Mouse (Mus musculus) embryonic facial prominence, embryonic 14.5 days (tissue): ENCODE measurements at regions not wholly inside any gene's neighbourhood (a gene's known extent, or its start where the extent isn't known, plus 50 kb on each side); places are given as distances from the start of the nearest gene placed in this dataset.
A peak's percentile ranks its signal among the peaks of the same experiment; 100 is the strongest.

Experiments
- ATAC-seq: fragments of 200-750 bp; cut with Nextera tagmentation; 2 replicates; pipeline ENCODE4 v1.8.0; 2017; ENCODE audit warnings: low read depth, moderate number of reproducible peaks, moderate TSS enrichment
- DNase-seq: peaks from one replicate; pipeline ENCODE4 v3.0.0-alpha.2; 2015; ENCODE audit warnings: low spot score
- H3K27ac ChIP-seq: fragments of 300-500 bp; sonication (generic); replicated peaks from 2 replicates; pipeline ENCODE4 v1.5.1; 2014; ENCODE audit warnings: low read depth, mild to moderate bottlenecking, low read length, moderate library complexity
- H3K27me3 ChIP-seq: fragments of 300-500 bp; sonication (generic); replicated peaks from 2 replicates; pipeline ENCODE4 v1.6.1; 2014; ENCODE audit warnings: low read length; ENCODE audit not compliant: control insufficient read depth, insufficient read depth
- H3K36me3 ChIP-seq: fragments of 300-500 bp; sonication (generic); 2 replicates; pipeline ENCODE4 v1.6.1; 2014; ENCODE audit warnings: low read length, mixed read lengths; ENCODE audit not compliant: control insufficient read depth, insufficient read depth
- H3K4me1 ChIP-seq: fragments of 300-500 bp; sonication (generic); 2 replicates; pipeline ENCODE4 v1.6.1; 2014; ENCODE audit warnings: antibody characterized with exemption, low read length; ENCODE audit not compliant: control insufficient read depth, insufficient read depth
- H3K4me2 ChIP-seq: fragments of 300-500 bp; sonication (generic); 2 replicates; pipeline ENCODE4 v1.6.1; 2014; ENCODE audit warnings: low read depth, mild to moderate bottlenecking, low read length, moderate library complexity, mixed read lengths
- H3K4me3 ChIP-seq: fragments of 300-500 bp; sonication (generic); 2 replicates; pipeline ENCODE4 v1.5.1; 2014; ENCODE audit warnings: low read depth, mild to moderate bottlenecking, low read length
- H3K9ac ChIP-seq: fragments of 300-500 bp; sonication (generic); 2 replicates; pipeline ENCODE4 v1.6.1; 2014; ENCODE audit warnings: low read depth, mild to moderate bottlenecking, low read length, moderate library complexity, mixed read lengths
- H3K9me3 ChIP-seq: fragments of 300-500 bp; sonication (generic); 2 replicates; pipeline ENCODE4 v1.6.1; 2016; ENCODE audit warnings: low read length; ENCODE audit not compliant: control insufficient read depth
- WGBS: fragments of 180-500 bp; shearing (Covaris S2); extraction: QIAGEN DNeasy Blood & Tissue Kit; methylation state at CpG from one replicate; pipeline ENCODE4 v1.1.7; 2014; 5-methylcytosine and 5-hydroxymethylcytosine counted together

- Histone ChIP-seq H3K4me3 (no peak overlapping the region), H3K27ac (peak overlapping the region; percentile 5; the same call in 1 of the 2 replicates), H3K27me3 (no peaks in the 10 kb centered on the region), H3K36me3 (no peaks in the 10 kb centered on the region), H3K9me3 (no peaks in the 10 kb centered on the region), H3K4me1 (peaks cover 6% of the 10 kb centered on the region), H3K4me2 (no peak overlapping the region), H3K9ac (no peak overlapping the region)
- no peak for ATAC-seq
- DNase-seq, result no peak
- 67% methylated on average over 3 of the region's 3 CpGs for WGBS
These were observed 97.0 kb upstream of the Tnp1 start for GRCm38 (mm10) chr1:73112711-73113110.

- whole genome bisulfite sequencing, result 93% methylated on average over 5 of the region's 5 CpGs
- DNase-seq, result no peak
- no peak overlapping the region for H3K4me3 ChIP-seq
- H3K4me2 ChIP-seq, result no peak overlapping the region
- no peak overlapping the region for H3K27ac ChIP-seq
- H3K4me1 ChIP-seq, result peaks cover 4% of the 10 kb centered on the region
- no peaks in the 10 kb centered on the region for H3K27me3 ChIP-seq
- H3K9me3 ChIP-seq, result no peaks in the 10 kb centered on the region
- H3K9ac ChIP-seq, result no peak overlapping the region
- ATAC-seq, result no peak
- no peaks in the 10 kb centered on the region for H3K36me3 ChIP-seq
These were observed 96.2 kb upstream of the Tnp1 start for GRCm38 (mm10) chr1:73111911-73112310.

DNA sequence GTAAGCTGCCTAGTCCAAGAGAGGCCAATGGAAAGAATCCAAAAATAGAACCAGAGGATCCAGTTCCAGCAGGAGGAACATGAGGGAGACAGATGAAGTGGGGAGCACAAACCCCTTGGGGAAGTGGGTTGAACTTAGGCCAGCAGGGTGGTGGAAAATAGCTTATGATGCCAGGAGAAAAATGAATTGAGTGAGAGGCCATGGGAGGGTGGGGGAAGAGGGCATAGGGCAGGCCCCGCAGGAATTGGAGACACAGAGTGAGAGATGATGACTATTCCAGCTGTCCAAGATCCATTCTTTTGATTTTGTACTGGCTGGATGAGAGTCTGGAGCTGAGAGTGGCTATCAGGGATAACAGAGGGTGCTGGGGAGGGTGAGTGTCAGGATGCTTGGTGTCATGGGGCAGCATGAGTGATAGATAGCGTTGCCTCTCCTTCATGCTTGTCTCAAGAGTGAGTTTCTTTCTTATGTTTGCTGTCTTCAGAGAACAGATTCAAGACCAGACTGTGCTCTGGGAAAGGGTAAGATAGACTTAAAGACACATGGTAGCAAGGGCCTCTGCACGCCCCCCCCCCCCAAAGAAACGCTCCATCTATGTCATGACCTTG, 90.3 kb upstream of the Tnp1 start:
- ATAC-seq, result no peak
- WGBS, result 76% methylated on average over 4 of the region's 4 CpGs

DNA sequence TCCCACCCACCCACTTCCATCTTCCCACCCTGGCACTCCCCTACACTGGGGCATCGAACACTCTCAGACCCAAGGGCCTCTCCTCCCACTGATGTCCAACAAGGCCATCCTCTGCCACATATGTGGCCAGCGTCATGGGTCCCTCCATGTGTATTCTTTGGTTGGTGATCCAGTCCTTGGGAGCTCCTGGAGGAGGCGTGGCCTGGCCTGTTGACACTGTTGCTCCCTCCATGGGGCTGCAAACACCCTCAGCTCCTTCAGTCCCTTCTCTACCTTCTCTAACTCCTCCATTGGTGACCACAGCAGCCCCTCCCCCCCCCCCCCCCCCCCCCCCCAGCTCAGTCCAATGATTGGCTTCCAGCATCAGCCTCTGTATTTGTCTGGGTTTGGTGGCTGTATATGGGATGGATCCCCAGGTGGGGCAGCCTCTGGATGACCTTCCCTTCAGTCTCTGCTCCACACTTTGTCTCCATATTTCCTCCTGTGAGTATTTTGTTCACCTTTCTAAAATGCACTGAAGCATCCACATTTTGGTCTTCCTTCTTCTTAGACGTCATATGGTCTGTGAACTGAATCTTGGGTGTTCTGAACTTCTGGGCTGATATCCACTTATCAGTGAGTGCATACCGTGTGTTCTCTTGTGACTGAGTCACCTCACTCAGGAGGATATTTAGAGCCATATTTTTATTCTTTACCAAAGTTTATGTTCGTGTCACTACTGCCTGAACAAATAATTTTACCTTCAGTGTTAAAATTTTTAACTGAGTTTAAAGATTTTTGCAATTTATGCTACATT, 82.1 kb upstream of the Tnp1 start:
- WGBS, result 76% methylated on average over 6 of the region's 6 CpGs
- H3K9ac ChIP-seq, result no peak overlapping the region
- H3K27ac ChIP-seq, result no peak overlapping the region
- no peak overlapping the region for H3K4me2 ChIP-seq
- H3K36me3 ChIP-seq, result no peaks in the 10 kb centered on the region
- H3K27me3 ChIP-seq, result no peaks in the 10 kb centered on the region
- DNase-seq, result no peak
- peaks cover 3% of the 10 kb centered on the region; the same call in 1 of the 2 replicates for H3K4me1 ChIP-seq
- no peak for ATAC-seq
- H3K9me3 ChIP-seq, result peaks cover 6% of the 10 kb centered on the region; the same call in 1 of the 2 replicates
- no peak overlapping the region for H3K4me3 ChIP-seq

More for the DNA sequence above, 90.3 kb upstream of the Tnp1 start:
- Histone ChIP-seq H3K4me3 (no peak overlapping the region), H3K4me1 (no peaks in the 10 kb centered on the region), H3K9me3 (peaks cover 5% of the 10 kb centered on the region; the same call in 1 of the 2 replicates), H3K4me2 (no peak overlapping the region), H3K36me3 (no peaks in the 10 kb centered on the region), H3K9ac (no peak overlapping the region), H3K27ac (no peak overlapping the region), H3K27me3 (no peaks in the 10 kb centered on the region)
- peak; percentile 23 for DNase-seq

DNA sequence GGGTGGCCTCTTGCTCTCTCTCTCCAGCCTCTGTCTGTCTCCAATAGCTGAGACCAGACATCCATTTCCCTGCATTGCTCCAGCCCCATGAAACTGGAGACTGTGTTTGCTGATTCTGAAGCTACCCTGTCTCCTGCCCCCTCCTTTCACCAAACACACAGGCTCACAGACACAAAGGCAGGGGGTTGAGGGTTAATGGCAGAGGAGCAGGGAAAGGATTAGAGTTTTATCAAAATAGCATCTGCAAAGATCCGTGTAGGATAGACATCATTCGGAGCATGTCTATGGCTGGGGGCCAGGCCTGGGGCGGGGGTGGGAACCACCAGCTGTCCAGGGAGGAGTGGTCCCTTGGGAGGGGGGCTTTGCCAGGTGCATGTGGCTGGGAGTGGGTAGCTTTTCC, 73.9 kb upstream of the Tnp1 start:
- DNase-seq (peak; percentile 78), ATAC-seq (peak; percentile 89)
- H3K27ac ChIP-seq, result peak overlapping the region; percentile 11; the same call in 1 of the 2 replicates
- H3K27me3 ChIP-seq, result no peaks in the 10 kb centered on the region
- H3K4me2 ChIP-seq, result no peak overlapping the region
- H3K9ac ChIP-seq, result no peak overlapping the region
- H3K4me1 ChIP-seq, result peaks cover 18% of the 10 kb centered on the region; the same call in 1 of the 2 replicates
- no peaks in the 10 kb centered on the region for H3K36me3 ChIP-seq
- WGBS, result 23% methylated on average over 3 of the region's 3 CpGs
- H3K9me3 ChIP-seq, result no peaks in the 10 kb centered on the region
- H3K4me3 ChIP-seq, result no peak overlapping the region

- Histone ChIP-seq H3K4me3 (no peak overlapping the region), H3K27me3 (no peaks in the 10 kb centered on the region), H3K4me1 (peaks cover 18% of the 10 kb centered on the region; the same call in 1 of the 2 replicates), H3K9me3 (no peaks in the 10 kb centered on the region), H3K4me2 (no peak overlapping the region), H3K36me3 (no peaks in the 10 kb centered on the region), H3K9ac (no peak overlapping the region), H3K27ac (no peak overlapping the region)
- ATAC-seq (peak; percentile 53; the same call in 1 of the 2 replicates), DNase-seq (peak; percentile 66)
- 9% methylated on average over 2 of the region's 2 CpGs for WGBS
These were observed 72.8 kb upstream of the Tnp1 start for GRCm38 (mm10) chr1:73088494-73088893.

- H3K9me3 ChIP-seq, result no peaks in the 10 kb centered on the region
- peaks cover 18% of the 10 kb centered on the region; the same call in 1 of the 2 replicates for H3K4me1 ChIP-seq
- no peaks in the 10 kb centered on the region for H3K36me3 ChIP-seq
- H3K27ac ChIP-seq, result no peak overlapping the region
- H3K27me3 ChIP-seq, result no peaks in the 10 kb centered on the region
- ATAC-seq (no peak), DNase-seq (no peak)
- H3K4me2 ChIP-seq, result no peak overlapping the region
- H3K4me3 ChIP-seq, result no peak overlapping the region
- 50% methylated on average over 2 of the region's 2 CpGs for WGBS
- no peak overlapping the region for H3K9ac ChIP-seq
These were observed 69.2 kb upstream of the Tnp1 start for GRCm38 (mm10) chr1:73084946-73085345.

- no peaks in the 10 kb centered on the region for H3K9me3 ChIP-seq
- WGBS, result 44% methylated on average over 3 of the region's 3 CpGs
These were observed 67.7 kb upstream of the Tnp1 start for GRCm38 (mm10) chr1:73083396-73083795.

More at GRCm38 (mm10) chr1:73083396-73083795, 67.7 kb upstream of the Tnp1 start:
- no peaks in the 10 kb centered on the region for H3K27me3 ChIP-seq
- 0 out of 2 replicates have a peak, but pooled peaks cover 5% of the 10 kb centered on the region for H3K4me1 ChIP-seq
- no peaks in the 10 kb centered on the region for H3K36me3 ChIP-seq
- no peak overlapping the region for H3K27ac ChIP-seq
- H3K9ac ChIP-seq, result no peak overlapping the region
- ATAC-seq (no peak), DNase-seq (peak; percentile 62)
- H3K4me2 ChIP-seq, result no peak overlapping the region
- H3K4me3 ChIP-seq, result no peak overlapping the region
